Mouse (Mus musculus): ENCODE measurements at regions not wholly inside any gene's neighbourhood (a gene's known extent, or its start where the extent isn't known, plus 50 kb on each side); places are given as distances from the start of the nearest gene placed in this dataset.

- DNase-seq (ENCODE audit: low spot score in 2 of 2) = no peak
Observed at GRCm38 (mm10) chr9:61089066-61089686, 283.0 kb upstream of the Tle3 start.

- DNase-seq (ENCODE audit: low spot score in 2 of 2) = no peak
Observed at GRCm38 (mm10) chr9:61091036-61091435, 281.1 kb upstream of the Tle3 start.

DNA sequence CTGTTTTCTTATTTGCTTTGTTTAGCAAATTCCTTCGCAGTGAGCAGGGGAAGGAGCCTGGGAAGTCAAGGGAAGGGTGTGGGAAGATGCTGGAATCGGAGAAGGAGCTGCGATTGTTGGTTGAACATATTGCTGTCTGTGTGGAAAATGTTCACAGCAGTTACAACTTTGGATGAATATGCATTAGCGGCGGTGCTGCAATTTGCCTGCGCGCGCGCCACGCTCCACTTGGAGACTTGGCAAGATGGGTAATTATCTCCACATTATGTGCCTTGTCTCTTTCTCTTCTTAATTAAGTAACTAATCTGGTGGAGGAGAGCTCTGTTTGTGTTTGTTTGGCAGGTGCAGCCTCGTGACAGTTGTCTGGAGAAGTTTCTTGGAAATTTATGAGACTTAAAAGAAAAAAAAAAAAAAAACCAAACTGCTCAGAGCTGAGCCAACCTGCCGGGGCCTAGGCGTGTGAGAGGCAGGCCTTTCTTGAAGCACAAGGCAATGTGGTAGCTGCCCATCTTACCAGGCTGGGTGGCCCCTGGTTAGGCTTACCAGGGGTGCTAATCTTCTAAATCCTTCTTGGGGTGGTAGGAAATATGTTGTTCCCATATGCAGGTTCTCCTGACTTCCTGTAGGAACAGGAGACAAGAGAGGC lies 279.2 kb upstream of the Tle3 start:
- DNase-seq (ENCODE audit: low spot score in 2 of 2) = no peak

DNA sequence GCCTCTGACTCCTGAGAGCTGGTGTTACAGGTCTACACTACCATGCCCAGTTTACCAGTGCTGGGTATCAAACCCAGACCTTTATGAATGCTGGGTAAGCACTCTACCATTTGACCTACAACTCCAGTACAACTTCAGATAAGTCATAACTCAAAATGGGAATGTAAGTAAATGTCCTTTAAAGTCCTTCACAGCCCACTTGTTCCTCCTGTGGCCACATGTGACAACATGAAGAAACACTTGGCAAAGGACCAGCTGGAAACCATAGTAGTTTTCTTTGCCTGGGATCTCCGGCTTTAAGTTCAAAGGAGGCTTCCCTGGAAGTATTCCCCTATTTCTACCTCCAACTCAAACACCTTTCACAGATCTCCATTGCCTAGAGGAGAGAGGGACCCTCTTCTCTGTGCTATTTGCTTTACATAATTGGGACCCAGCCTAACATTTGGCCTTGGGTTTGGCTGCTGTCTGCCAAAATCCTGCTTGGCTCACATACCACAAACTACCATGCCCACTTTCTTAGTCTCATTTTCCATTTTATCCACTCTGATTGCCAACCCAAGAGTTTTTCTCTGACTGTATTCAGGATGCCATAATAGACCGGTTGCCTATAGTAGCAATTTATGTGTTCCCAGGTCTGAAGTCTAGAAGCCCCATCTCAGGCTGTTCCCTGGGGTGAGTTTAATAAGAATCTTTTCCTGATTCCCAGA lies 276.9 kb upstream of the Tle3 start:
- DNase-seq (ENCODE audit: low spot score in 2 of 2) = no peak

- no peak for DNase-seq (ENCODE audit: low spot score in 2 of 2)
Observed at GRCm38 (mm10) chr9:61101741-61102450, 270.3 kb upstream of the Tle3 start.

GRCm38 (mm10) chr9:61102451-61103358 lies 269.5 kb upstream of the Tle3 start:
- DNase-seq (ENCODE audit: low spot score in 2 of 2) = no peak

DNA sequence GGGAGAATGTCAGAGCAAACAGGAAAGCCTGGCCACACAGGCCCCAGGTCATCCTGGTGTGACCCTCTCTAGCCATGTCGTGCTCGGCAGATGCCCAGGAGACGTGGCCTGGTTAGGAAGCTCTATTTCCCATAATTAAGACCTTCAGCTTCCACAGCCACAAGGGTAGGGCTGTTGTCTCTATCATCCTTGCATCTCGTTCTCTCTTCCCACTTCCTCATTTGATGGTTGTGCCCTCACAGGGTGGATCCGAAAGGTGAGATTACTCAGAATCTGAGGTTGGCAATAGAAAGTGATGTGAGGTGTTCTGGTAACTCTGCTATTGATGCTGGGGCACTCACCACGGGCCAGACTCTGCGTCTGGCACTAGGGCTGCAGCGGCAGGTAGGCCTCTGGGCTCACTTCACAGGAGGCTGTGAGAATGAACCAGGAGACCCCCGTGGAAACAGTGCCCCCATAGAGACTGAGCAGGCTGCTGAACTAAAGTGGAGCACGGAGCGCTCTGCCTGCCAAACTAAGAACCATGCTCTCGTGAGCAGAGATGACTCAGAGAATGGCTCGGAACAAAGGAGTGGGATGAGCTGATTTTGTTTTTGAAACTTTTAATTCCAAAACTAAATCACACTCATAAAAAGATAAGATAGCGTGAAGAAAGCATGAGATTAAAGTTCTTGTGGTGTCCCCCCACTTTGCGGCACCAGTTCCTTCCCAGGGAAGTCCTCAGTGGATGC lies 266.5 kb upstream of the Tle3 start:
- no peak for DNase-seq (ENCODE audit: low spot score in 2 of 2)

GRCm38 (mm10) chr9:61109519-61110285 lies 262.5 kb upstream of the Tle3 start:
- no peak for DNase-seq (ENCODE audit: low spot score in 2 of 2)

DNA sequence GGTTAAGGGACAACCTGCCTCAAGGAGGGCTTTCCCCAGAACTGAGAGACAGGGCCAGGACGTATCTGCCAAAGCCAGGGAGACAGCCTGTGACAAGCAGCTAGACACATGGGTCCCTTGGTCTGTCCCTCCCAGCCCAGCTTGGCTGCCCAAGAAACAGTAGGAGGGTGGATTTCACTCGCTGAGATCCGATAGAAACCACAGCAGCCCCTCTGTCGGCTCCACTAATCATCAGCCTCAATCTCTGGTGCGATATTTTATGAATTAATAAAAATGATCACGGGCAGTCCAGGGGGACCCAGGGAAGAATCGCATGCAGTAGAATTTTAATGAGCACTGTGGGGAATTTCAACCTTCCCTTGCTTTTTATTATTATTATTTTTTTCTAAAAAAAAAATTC lies 261.0 kb upstream of the Tle3 start:
- DNase-seq (ENCODE audit: low spot score in 2 of 2) = no peak

DNA sequence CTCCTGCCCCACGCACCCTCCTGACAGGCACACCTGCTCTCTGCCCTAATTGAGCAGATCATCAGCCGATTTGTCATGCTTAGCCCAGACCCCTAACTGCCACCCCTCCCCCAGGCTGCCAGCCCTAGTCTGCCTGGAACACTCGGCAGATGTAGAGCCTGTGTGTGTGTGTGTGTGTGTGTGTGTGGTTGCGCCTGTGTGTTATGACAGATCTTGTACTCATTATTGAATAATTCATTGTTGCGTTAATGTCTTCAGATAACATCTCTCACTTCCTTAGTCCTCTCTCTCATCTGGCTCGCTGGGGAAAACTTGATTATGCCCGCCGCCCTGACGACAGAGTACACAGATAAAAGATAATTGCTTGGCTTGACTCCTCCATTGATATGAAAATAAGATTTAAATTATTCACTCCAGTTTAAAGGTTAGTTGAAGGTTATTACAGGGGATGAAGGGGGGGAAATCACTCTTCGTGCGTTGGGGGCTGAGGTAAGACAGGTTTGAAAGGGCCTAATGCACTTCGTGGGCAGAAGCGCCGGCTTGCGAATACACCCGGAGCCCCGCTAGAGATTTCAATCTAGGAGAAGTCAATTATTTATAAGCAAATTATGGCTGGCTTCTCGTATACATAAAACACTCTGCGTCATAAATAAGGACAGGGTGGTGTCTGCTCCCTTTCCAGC lies 260.3 kb upstream of the Tle3 start:
- DNase-seq (ENCODE audit: low spot score in 2 of 2) = no peak

GRCm38 (mm10) chr9:61119252-61119651 lies 252.9 kb upstream of the Tle3 start:
- no peak for DNase-seq (ENCODE audit: low spot score in 2 of 2)

DNA sequence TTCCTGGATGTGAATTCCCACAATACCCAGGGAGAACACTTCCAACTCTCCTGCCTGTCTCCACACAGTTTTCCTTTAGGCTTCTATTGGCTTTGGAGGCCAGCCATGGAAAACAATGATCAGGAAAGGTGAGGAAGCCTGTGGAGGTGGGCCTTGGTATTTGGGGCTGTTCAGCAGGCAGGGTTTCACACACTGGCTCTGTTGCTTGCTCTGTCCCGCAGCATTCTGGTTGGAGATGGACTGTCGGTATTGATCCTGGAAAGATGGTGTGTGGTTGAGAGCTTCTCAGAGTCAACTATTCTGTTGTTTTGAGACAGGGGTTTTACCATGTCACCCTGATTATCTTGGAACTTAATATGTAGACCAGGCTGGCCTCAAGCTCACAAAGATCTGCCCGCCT lies 251.6 kb upstream of the Tle3 start:
- no peak for DNase-seq (ENCODE audit: low spot score in 2 of 2)

DNA sequence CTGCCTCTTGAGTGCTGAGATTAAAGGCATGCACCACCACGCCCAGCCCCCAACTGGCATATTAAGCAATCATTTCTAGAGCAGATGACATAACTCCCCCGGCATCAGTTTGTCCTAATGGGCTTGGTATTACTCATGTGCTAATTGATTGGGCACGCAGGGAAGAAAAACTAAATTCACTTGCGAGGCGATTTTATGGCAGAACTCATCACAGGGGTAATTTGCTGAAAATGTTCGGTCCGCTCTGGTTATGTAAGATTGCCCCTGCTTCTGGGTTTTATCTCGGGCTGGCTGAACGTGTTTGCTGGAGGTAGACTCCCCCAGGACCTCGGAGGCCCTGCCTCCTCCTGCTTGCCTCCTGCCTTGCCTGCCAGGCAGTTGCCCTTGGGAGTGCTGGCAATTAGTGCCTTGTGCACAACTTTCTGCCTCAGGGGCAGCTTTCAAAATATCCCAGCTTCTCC lies 251.2 kb upstream of the Tle3 start:
- no peak for DNase-seq (ENCODE audit: low spot score in 2 of 2)

DNA sequence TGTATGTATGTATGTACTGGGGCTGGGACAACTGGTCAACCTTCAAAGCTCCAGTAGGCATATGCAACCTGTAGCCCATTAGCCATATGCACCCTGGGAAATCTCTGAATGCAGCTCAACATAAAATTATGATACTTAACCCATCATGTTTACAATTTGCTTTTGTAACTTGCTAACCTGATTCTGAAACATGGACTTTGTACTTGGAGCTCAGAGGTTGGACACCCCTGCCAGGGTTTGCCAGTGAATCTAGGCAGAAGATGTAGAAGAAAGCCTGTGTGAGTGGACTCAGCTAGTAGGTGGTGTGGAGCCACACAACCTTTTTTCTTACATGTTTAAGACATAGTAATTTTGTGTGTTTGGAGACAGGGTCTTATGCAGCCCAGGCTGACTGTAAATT lies 248.7 kb upstream of the Tle3 start:
- no peak for DNase-seq (ENCODE audit: low spot score in 2 of 2)

- DNase-seq (ENCODE audit: low spot score in 2 of 2) = no peak
Observed at GRCm38 (mm10) chr9:61125769-61126168, 246.4 kb upstream of the Tle3 start.

DNA sequence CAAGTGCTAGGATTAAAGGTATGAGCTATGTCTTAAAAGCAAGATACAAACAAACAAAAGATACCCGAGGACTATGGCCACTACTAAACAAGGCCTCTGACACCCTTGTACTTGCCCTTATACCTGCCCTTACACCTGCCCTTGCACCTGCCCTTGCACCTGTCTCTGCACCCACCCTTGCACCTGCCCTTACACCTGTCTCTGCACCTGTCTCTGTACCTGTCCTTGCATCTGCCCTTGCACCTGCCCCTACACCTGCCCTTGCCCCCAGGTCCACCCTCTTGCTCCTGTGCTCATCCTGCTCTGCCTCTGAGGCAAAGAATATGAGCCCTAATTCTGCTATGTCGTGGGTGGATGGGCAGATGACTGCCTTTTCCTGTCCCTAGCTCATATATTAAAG lies 244.1 kb upstream of the Tle3 start:
- DNase-seq (ENCODE audit: low spot score in 2 of 2) = no peak

GRCm38 (mm10) chr9:61129186-61129585 lies 243.0 kb upstream of the Tle3 start:
- no peak for DNase-seq (ENCODE audit: low spot score in 2 of 2)

GRCm38 (mm10) chr9:61130877-61131276 lies 241.3 kb upstream of the Tle3 start:
- DNase-seq (ENCODE audit: low spot score in 2 of 2) = no peak

- no peak for DNase-seq (ENCODE audit: low spot score in 2 of 2)
Observed at GRCm38 (mm10) chr9:61135263-61135882, 236.8 kb upstream of the Tle3 start.
